Mouse (Mus musculus) T-helper 1 cell (primary cell): ENCODE data around the gene Pum3.

ENCODE experiments used
- in situ Hi-C: fragments of 300-600 bp; cut with MboI, MseI; formaldehyde crosslinking; loops from one replicate; pipeline ENCODE4 v1.15.1; 2025; ENCODE audit warnings: high pct_unique_total_duplicates

The Pum3 gene

GRCm38 (mm10) chr19:27429745-27430251 is at the start of gene Pum3:
Gene Pum3 (minus strand): TSS chr19:27429825.
- in situ Hi-C loops = no loop called here

GRCm38 (mm10) chr19:27466691-27467090 is 37.1 kb upstream of the Pum3 start:
- in situ Hi-C loops = no loop called here

GRCm38 (mm10) chr19:27462656-27463055 is 33.0 kb upstream of the Pum3 start:
- in situ Hi-C loops = no loop called here

GRCm38 (mm10) chr19:27450458-27450857 is 20.8 kb upstream of the Pum3 start:
- in situ Hi-C loops = no loop called here

GRCm38 (mm10) chr19:27447515-27447914 is 17.9 kb upstream of the Pum3 start:
- in situ Hi-C loops = no loop called here

- in situ Hi-C loops = no loop called here
These were observed 11.5 kb upstream of the Pum3 start for GRCm38 (mm10) chr19:27441106-27441505.

- in situ Hi-C loops = loop anchor here (5.0 kb wide), 1 partner anchor 574 kb away; the partner anchor contains the start of gene Rfx3
These were observed 8.5 kb upstream of the Pum3 start for GRCm38 (mm10) chr19:27437982-27438652.

- in situ Hi-C loops = no loop called here
These were observed 781 bp upstream of the Pum3 start for GRCm38 (mm10) chr19:27430406-27430805.

GRCm38 (mm10) chr19:27429281-27429680 is 344 bp downstream of the Pum3 start:
- in situ Hi-C loops = no loop called here

GRCm38 (mm10) chr19:27427865-27428264 is 1.8 kb downstream of the Pum3 start:
- in situ Hi-C loops = no loop called here

GRCm38 (mm10) chr19:27426451-27426850 is 3.2 kb downstream of the Pum3 start:
- in situ Hi-C loops = no loop called here

GRCm38 (mm10) chr19:27425656-27426055 is 4.0 kb downstream of the Pum3 start:
- in situ Hi-C loops = no loop called here

GRCm38 (mm10) chr19:27417375-27417774 is 12.2 kb downstream of the Pum3 start:
- in situ Hi-C loops = no loop called here

GRCm38 (mm10) chr19:27416569-27416968 is 13.1 kb downstream of the Pum3 start:
- in situ Hi-C loops = no loop called here

GRCm38 (mm10) chr19:27411340-27411739 is 18.3 kb downstream of the Pum3 start:
- in situ Hi-C loops = no loop called here

GRCm38 (mm10) chr19:27410751-27411150 is 18.9 kb downstream of the Pum3 start:
- in situ Hi-C loops = no loop called here

- in situ Hi-C loops = no loop called here
These were observed 19.8 kb downstream of the Pum3 start for GRCm38 (mm10) chr19:27409782-27410181.

- in situ Hi-C loops = no loop called here
These were observed 20.4 kb downstream of the Pum3 start for GRCm38 (mm10) chr19:27409196-27409595.

- in situ Hi-C loops = loop anchor here (25.0 kb wide), 1 partner anchor 660 kb away; no protein-coding TSS in a partner anchor
These were observed 31.8 kb downstream of the Pum3 start for GRCm38 (mm10) chr19:27397797-27398196.

- in situ Hi-C loops = loop anchor here (25.0 kb wide), 1 partner anchor 660 kb away; no protein-coding TSS in a partner anchor
These were observed 32.4 kb downstream of the Pum3 start for GRCm38 (mm10) chr19:27397223-27397622.

GRCm38 (mm10) chr19:27396719-27397118 is 32.9 kb downstream of the Pum3 start:
- in situ Hi-C loops = loop anchor here (25.0 kb wide), 1 partner anchor 659 kb away; no protein-coding TSS in a partner anchor

GRCm38 (mm10) chr19:27395936-27396335 is 33.7 kb downstream of the Pum3 start:
- in situ Hi-C loops = loop anchor here (25.0 kb wide), 1 partner anchor 659 kb away; no protein-coding TSS in a partner anchor

- in situ Hi-C loops = loop anchor here (25.0 kb wide), 1 partner anchor 658 kb away; no protein-coding TSS in a partner anchor
These were observed 34.1 kb downstream of the Pum3 start for GRCm38 (mm10) chr19:27395481-27395880.
